Mouse (Mus musculus) hematopoietic stem cell, adult 5-6 weeks (primary cell): ENCODE results near the gene Gm4836. TPM values are rescaled to one million over a fixed set of nuclear protein-coding genes. Genes with fewer than 3 reads are reported as not detected.
"Not testable (repeated sequence)": the region's sequence is repeated elsewhere in the genome, so short reads cannot be mapped to it uniquely, and the experiment has no call there.

Experiments
- ATAC-seq, 2 experiments: fragments of 125-278 bp in 1 of 2; replicated peaks in 1 of 2; 2 replicates each; pipeline ENCODE4 v1.8.0; 2016 to 2017; ENCODE audit warnings: inconsistent platforms in 2 of 2, mild to moderate bottlenecking in 2 of 2, moderate number of reproducible peaks in 2 of 2, low read depth in 1 of 2, moderate TSS enrichment in 1 of 2; ENCODE audit not compliant: low FRiP score in 2 of 2, poor library complexity in 2 of 2, severe bottlenecking in 2 of 2, insufficient read depth in 1 of 2, low TSS enrichment in 1 of 2
- total RNA-seq: library from RNA; stranded (forward); fragments of 172-1452, 232-1000 nt; gene quantifications from 2 replicates; pipeline ENCODE4 v1.2.3, GENCODE M21; 2017

Gene Gm4836
- not detected in 2 replicates for total RNA-seq

GRCm38 (mm10) chrX:28293532-28293931 is at the start of gene Gm4836:
Gm4836 (minus strand) TSS chrX:28293632.
- not testable (repeated sequence) for ATAC-seq
